Mouse (Mus musculus) frontal cortex, adult 2 months (tissue): ENCODE results near the gene Sorbs1. TPM values are rescaled to one million over a fixed set of nuclear protein-coding genes. Genes with fewer than 3 reads are reported as not detected.

Source experiments
- DNase-seq, 2 experiments: peaks; one replicate each; pipeline ENCODE4 v3.0.0; 2022; ENCODE audit warnings: low spot score in 1 of 2; ENCODE audit errors: extremely low spot score in 1 of 2
- polyA plus RNA-seq: library from polyadenylated mRNA; depleted of rRNA; stranded (reverse); fragments of >200 nt; gene quantifications from 2 replicates; pipeline ENCODE4 v1.2.3, GENCODE M21; 2012

Gene Sorbs1
- polyA plus RNA-seq, 1 experiment: 88.1 TPM

DNA sequence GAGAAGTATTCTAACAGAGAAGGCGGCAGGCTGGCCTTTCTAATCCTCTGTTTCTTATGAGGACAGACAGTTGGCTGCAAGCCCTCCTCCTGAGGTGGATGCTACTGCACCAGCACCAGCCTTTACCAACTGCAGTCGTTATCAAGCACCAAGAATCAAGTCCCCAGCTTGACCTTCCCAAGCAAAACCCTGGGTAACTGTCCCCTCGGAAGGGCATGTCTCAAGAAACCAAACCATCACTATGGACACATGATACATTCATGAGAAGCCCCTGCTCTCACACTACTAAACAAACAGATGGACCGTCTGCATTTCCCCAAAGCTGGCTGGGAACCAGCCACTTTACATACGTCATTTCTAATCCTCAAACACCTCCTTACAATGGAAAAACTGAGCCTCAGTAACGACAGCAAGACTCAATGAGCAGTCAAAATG is 102.2 kb downstream of the Sorbs1 start:
- no peak for DNase-seq

DNA sequence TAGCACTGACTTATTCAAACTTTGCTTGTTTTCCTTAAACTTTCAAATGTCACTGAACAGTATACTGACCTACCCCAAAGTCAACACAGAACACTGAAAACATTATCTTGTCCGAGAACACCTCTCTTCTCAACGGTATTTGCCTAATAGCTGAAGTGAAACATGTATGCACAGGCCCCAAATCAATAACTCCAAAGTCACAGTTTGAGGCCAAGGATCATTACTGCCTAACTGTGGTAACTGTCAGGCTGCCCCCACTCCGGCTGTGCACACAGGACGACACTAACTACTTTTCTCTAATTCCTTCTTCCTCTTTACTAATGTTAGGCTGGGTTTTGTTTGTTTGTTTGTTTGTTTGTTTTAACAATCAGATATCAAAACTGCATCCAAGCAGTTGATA is 103.1 kb downstream of the Sorbs1 start:
- no peak for DNase-seq

DNA sequence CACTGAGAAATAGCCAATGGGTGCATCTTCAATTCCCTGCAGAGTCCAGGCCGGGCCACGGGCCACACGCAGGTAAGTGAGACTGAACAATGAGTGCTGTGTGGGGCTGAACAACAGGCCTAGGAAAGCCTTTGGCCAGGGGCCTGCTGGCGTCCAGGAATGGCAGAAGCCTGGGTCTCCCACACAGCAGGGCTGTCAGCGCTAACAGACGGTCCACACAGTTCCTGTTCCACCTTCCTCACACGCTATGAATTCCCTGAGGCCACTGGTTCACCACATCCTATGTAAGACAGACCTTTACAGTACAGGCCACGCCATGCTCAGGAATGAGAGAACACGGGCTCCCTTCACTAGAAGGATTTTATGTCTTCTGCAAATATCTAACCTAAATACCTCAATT is 103.5 kb downstream of the Sorbs1 start:
- no peak for DNase-seq

DNA sequence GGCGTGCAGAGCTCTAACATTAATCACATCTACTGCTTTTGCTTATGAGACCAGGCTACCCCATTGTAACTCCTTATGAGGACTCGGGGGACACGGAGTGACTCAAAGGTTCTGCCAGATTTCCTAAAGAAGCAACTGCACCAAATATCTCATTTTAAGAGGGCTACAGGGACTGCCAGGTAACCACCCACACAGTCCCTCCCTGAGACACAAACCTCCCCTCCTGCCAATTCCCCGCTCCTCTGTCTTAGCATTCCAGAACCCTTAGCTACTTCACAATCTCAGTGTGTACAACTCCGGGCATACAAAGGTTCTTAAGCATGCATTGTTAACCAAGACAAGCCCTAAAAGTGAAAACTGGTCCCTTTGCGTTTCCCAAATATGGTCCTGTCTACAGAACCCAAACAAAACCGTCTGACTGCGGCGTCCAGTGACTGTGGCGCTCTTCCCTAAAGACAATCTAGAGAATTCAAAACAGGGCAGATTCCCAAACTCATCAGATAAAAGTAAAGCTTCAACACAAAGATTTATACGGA is 104.0 kb downstream of the Sorbs1 start:
- no peak for DNase-seq

DNA sequence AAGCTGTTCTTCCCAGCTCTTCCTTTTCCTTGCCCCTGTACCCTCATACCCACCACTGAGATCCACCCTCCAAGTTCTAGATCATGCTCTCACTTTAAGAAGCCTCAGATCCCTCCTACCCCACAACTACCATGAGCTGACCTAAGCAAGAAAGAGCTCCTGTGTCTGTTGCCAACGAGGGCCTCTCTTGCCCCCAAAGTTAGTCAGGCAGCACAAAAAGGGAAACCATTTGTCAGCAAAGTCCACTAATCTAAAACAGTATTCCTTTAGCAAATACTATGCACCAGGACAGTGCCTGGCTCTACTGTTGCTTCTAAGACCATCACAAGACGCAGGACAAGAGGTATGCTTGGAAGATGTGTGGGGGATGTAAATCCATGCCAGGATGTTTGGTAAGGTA is 106.4 kb downstream of the Sorbs1 start:
- no peak for DNase-seq

DNA sequence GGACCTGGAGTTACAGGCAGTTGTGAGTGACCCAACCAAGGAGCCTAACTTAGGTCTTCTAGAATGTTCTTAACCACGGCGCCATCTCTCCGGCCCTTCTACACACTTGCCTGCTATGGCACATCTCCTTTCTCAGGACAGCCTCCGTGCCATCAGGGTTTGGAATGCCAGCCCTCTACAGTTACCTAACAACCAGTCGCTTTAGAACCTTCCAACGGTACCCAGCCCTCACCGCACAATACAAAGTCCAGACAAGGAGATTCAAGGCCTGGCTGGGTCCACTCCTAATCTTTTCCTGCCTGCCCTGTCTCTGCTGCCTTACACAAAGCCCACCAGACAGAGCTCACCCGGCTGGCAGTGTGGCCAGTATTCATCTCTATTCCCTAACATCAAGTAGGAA is 106.9 kb downstream of the Sorbs1 start:
- DNase-seq: no peak

DNA sequence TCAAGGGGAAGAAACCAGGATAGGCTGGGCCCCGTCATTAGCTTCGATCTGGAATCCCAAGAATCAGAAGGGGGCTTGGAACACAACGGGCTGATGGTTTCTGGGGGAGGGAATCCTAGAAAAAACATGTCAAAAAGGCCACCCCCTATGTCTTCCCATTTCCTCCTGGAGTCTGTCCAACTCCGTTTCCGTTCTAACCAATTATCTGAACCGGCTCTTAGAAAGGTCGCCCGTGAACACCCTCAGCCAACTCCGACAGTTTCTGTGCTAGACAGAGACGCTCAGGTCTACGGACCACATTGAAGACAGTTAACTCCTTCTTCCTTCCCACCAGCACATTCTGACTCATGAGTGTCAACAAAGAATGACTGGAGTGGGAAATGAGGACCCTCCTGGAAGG is 107.8 kb downstream of the Sorbs1 start:
- no peak for DNase-seq

DNA sequence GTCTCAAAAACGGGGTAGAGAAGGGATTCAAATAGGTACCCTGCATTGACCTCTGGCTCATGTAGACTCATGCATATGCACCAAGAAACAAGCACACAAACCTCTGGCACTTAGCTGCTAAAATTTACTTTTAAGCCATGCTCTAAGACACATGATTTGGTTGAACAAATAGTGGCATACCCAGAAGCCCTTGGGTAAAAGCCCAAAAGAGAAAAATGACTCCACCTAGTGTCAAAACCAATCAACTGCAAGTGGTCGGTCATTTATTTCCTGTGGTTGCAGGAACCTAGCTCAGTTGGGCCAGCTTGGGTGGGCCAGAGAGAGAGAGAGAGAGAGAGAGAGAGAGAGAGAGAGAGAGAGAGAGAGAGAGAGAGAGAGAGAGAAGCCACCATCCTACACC is 109.0 kb downstream of the Sorbs1 start:
- no peak for DNase-seq

DNA sequence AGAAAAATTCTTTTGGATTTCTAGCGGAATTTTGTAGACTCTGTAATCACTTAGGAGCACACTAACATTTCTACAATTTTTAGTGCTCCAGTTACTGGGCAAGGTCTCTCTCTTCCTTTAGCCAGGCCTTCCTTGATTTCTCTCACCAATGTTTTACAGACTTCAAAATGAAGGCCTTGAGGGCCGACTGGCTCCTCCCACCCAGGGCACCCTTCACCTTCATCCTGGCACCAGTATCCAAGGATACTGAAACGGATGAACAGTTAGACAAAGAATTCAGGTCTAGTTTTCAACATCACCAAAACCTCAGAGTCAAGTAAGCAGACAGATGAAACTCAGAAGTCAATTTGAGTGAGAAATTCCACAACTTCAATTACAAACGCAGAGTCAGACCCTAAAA is 109.6 kb downstream of the Sorbs1 start:
- DNase-seq: no peak

DNA sequence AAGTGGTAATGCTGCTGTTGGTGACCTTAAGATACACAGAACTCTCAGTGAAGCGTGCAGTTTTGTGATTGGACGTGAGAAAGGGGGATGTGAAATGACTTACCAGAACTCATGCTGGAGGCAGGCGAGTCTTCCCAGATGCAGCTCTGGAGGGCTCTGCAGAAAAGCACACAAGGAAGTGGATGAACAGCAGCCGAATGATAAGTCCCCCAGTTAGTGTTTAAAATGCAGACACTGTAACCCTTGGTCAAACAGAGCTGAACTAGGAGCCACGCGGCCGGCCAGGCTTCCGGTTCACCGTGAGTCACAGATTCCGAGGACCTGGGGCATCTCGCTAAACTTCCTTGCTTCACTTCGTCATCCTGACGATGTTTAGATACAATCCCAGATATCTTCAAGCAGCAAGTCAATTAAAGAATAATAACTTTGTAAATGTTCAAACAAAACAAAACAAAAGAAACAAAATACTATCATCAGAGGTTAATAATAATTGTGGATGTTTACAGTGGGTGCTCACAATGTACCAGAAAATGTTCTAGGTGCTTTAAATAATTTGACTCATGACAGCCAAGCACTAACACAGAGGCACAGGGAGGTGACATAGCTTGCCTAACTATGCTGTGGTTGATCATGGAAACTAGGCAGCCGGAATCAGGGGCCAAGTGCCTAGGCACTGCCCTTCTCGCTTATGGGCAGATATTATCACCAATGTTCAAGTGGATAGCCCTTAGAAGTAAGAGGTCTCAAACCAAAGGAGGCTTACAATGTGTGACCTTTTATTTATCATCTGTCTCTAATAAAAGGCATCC is 111.2 kb downstream of the Sorbs1 start:
- no peak for DNase-seq

DNA sequence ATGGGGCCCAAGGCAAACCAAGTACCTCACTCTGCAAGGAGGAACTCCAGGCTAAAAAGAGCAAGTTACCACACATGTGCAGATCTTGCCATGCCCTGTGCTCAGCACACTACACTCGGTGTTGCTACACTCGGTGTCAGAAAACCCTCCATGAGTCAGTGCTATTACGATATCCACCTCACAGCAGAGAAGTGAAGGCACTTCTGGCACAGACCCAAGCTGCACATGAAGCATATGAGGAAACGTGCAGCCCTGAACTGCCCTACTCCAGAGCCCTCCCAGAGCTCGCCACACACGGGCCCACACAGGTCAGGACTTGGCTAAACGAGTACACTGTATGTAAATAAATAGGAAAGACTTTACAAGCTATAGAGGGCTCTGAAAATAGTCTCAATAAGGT is 112.4 kb downstream of the Sorbs1 start:
- DNase-seq: no peak

DNA sequence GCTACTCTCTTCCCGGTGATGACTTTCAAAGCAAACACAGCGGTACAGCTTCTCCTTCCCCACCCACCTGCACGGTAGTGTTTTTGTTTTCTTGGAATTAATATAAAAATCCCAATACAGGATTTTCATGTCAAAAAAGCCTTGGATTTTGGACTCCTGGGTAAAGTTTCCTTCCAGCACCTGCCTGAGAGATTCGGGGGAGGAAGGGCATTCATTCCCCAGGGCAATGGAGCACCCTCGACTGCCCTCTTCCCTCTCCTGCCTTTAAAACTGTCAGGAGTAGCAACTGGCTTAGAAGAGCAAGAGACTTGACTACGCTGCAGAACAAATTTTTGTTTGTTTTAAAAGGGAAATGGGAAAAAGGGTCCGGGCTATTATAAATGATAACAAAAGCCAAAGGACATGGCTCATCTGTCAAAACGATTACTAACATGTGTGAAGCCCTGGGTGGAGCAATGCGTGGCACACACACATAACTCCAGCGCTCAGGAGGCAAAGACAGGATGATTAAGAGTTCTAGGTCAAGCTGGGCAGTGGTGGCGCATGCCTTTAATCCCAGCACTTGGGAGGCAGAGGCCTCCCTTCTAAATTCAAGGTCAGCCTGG is 113.1 kb downstream of the Sorbs1 start:
- no peak for DNase-seq

DNA sequence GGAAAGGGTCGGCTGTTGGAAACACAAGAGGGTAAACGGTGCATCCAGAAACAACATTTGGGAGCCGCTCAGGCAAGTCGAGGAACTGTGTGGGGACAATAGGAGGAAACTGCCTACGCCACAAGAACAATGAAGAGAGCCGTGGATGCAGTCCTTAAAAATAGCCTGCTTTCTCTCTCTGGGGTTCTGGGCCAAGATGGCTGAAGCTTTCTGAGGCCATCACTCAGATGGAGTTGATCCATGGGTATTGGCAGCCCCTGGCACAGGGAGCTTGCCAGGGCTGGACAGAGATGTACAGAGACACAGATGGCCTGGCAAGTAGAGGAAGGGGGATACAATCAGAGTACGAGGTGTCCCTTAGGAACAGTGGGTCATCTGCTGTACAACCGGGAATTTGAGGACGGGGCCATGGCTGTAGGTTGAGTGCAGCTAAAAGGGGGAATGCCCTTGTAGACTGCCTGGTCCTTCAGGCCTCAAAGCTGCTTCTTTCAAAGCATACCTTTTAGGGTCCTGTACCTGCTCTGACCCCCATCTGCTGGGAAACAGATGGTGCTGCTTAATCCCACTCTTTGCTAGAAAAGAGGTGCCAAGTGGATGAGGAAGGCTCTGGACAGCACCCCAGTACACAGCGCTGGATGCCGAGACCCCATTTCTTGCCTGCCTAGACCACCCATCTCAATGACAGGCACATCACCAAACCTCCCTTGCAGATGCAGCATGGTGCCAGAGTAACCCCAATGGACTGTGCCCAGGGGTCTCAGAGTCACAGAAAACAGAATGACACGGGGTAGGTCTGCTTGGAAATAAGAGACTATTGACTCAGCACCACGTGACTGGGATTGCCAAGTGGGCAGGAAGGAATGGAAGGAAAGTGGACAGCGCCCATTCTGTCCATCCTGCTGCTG is 117.6 kb downstream of the Sorbs1 start:
- DNase-seq: no peak

DNA sequence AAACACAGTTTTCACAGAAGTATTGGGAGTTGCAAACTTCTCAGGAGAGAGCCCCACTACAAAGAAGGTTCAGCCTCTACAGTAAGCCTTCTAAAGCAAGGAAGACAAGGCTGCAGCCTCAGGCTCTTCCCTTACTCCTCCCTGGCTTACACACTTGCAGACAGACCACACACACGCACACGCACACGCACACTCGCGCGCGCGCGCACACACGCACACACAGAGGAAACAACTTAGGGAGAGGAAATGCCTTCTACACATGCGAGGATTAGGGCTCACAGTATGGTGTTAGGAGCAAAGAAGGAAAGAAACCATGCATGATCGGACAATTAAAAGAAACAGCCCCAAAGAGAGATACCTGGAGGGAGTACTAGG is 118.3 kb downstream of the Sorbs1 start:
- DNase-seq: no peak

DNA sequence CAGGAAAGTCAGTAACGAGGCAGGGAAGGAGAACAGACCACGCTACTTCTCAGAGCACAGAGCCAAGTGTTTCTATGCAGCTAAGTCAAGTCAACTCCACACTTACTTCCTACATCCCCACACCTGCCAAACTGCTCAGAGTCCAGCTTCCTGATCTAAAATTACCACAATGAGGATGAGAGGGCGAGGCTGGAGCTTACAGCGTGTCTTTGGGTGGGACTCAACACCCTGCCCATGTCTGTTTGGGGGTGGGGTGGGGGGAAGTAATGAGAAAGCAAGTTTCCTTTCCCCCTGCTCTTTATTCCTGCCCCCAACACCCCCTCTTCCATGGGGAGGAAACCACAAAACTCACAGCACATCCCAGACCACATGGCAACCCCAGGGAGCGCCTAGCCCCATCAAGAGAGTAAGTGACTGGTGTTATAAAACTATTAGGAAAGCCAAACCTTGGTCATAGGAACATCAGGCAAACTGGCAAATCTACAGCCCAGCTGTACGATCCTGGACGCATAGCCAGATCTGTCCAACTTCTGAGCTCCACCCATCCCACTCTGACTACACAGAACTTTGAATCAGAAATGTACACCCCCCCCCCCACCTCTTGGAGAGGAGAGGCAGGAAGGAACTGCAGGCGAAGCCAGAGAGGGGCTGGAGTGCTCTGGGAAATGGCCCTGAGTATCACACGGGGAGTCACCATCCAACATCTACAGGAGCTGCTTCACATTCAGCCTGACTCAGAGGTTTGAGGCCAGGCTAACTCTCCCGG is 118.8 kb downstream of the Sorbs1 start:
- DNase-seq: no peak

DNA sequence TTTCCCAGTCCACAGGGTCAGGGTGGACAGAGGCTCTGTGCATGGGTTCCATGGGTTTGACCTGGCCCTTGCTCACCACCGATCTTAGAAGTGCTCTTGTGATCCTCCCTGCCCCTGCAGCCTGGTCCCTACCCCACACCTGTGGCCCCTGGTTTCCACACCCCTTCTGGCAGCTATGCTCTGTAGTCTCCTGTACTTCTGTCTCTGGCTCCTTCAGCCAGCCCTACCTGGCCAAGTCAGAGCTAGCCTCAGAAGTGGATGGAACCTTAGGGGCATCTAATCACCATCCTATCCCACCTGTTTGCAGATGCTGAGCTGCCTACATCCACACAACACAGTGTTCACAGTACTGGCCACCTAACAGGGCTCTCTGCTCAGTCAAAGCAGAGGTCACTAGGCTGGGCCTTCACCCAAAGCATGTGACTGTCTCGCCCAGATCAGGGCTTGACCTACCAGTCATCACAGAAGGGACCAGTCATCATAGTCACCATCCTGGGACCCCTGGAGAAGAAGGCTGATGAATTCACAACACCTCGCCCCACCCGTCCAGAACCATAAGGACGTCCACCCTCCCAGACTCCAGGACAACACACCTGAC is 120.7 kb downstream of the Sorbs1 start:
- no peak for DNase-seq

DNA sequence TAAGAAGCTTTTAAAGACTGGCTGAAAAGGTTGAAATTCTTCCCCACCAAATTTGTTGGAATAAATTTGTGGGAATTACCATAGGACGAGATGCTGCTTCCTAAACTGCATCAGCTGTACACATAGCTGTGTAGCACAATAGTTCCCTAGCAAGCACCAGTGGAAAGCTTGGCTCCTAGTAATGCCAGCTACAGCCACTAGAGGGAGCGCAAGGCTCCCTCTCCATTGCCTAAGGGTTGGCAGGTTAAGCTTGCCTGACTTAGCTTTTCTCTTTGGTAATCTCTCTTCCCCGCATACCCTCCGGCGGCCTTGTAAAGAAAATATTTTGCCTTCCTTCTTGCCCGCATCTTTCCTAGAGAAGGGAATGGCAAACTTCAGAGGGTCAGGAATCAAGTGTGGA is 122.1 kb downstream of the Sorbs1 start:
- DNase-seq: peak; percentile 38 to 95

DNA sequence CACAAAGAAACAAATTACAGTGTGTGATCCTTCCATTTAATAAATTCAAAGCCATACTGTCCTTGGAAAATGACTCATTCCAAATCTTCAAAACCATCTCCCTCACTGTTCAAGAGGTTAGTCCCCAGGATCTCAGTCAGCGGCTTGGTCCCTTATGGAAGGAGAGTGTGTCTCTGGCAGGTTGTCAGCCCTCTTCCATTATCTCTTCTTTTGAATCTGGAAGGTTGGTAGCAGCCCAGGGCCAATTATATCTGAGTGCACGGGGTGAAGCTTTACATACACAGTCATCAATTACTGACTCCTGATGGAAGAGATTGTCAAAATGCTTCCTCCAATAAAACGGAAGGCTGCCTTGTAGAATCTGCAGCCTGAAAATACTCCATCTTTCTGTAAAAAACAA is 126.7 kb downstream of the Sorbs1 start:
- no peak for DNase-seq

DNA sequence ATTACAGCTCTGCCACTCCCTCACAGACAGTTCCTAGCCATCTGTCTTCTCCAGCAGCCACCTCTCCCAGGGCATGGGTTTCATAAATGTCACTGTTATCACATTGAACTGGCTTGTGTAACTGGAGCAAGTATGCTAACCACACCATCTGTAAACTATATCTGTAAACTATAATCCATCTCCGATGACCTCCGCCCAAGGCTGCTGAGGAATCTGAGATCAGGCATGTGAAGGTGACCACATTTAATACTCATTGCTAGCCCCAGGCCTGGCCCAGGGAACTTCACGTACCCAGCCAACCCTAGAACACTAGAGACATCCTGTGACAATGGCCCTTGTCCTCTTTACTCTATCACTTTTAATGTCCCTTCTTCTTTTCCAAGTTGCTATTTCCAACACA is 128.2 kb downstream of the Sorbs1 start:
- no peak for DNase-seq

DNA sequence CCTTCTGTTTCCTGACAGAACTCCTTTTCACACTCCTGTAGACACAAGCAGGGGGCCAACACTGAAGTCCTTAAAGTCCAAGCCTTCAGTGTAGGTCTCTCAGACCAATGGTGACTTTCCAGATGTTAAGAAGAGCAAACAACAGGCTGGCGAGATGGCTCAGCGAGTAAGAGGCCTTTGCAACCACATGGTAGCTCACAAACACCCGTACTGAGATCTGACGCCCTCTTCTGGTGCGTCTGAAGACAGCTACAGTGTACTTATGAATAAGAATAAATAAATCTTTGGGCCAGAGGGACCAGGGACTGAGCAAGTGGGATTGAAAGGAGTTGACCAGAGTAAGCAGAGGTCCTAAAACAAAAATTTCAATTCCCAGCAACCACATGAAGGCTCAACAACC is 129.6 kb downstream of the Sorbs1 start:
- DNase-seq: no peak
